Mouse (Mus musculus) thymus, postnatal 25 days (tissue): ENCODE measurements around the gene Parp12.

Experiments used
- DNase-seq: peaks from one replicate; pipeline ENCODE4 v3.0.0; 2022

Parp12 gene

DNA sequence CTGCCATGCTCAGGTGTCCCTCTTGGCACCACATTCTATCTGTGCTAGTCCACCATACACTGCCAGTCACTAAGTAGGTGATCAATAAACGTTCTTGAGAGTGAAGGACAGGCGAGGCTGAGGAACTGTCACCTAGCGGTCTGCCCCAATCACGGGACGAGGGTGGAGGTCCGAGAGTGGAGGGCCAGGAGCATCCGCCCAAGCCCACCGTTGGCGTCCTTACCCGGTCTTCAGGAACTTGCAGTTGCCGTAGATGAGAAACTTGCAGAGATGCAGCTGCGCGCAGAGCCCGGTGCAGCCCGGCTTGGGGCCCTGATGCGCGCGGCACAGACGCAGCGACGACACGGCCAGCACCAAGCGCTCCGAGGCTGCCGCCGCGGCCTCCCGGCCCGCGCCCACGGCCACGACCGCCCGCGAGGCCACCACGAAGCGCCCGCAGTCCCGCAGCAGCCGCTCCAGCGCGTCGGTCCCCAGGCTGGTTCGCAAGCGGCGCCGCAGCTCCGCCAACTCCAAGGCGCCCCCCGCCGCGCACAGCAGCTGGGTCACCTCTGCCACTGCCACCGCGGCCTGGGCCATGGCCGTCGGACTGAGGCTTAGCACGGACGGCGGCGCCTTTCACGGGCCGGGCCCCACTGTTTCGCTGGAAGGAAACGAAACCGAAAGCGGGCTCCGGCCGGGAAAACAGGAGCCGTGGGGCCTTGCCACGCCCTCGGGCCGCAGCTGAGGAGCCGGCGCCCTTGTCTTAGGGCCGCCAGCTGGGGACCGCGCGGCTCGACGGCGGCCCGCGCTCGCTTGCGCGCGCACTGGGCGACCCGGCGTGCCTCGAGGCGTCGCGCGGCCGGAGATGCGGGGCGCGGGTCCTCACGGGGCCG lies at the start of gene Parp12:
Gene Parp12, minus strand, starts transcription at position 766 of the 872 bp plus-strand sequence.
- peak; percentile 71 for DNase-seq

DNA sequence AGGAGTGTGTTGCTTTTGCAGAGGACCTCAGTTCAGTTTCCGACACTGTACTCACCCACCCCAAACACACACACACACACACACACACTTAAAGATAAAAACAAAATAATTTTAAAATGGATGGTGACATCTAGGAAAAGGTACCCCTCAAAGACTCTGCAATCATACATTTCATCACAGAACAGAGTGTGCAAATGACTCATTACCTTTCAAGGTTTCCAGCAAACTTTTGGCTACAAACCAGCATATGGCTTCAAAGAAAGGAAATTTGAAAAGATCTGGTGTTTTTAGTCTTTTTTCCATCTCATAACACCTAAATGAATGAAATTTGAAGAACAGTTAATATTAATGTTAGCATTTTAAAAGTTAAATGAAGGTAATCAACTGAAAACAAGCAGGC lies 46.7 kb upstream of the Parp12 start:
- DNase-seq: no peak

DNA sequence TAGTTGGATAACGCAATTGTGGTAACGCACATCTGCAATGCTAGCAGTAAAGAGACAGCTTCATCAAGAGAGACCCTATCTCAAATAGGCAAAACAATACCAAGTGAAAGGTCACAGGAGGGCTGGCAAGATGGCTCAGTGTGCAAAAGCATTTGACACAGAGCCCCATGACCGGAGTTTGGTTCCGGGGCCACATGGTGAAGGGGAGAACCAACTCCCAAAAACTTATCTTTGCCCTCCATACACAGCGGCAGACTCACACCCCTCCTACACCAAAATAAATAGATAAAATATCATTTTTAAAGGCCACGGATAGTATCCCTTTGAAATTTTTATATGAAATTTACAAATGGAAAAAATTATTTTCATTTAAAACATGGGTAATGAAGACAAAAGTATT lies 43.8 kb upstream of the Parp12 start:
- DNase-seq: no peak

DNA sequence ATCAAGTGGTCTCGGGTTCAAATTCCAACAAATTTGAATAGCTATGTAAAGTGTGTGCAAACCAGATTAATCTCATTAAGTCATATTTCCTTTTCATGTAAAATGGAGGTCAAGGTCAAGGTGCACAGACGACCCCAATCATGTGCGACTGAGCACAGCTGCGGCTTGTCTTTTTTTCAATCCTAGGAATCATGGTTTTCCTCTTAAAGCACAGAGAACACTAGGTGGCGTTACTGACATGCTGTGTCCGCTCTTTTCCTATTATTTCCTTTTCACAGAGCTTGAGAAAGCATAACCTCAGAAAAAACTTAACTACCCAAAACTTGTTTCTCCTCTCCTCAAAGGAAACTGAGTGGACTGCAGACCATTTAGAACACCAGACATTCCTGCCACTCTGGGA lies 27.9 kb upstream of the Parp12 start:
- no peak for DNase-seq

DNA sequence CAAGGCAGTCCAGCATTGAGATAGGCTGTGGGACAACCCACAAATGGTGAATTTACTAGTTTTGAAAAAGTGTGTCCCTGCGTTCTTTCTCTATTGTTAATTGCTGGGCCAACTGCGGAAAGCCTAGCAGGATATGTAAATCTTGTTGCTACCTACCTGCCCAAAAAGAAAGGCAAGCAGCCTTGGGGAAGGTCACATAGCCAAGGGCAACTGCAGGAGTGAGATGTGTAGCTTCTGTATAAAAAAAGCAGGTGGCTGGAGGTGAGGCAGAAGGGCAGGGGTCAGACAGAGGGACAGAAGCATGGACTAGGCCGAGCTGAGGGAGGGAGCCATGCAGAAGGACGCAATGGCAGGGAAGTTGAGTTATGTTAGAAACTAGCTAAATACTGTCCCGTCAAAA lies 14.4 kb upstream of the Parp12 start:
- DNase-seq: no peak

DNA sequence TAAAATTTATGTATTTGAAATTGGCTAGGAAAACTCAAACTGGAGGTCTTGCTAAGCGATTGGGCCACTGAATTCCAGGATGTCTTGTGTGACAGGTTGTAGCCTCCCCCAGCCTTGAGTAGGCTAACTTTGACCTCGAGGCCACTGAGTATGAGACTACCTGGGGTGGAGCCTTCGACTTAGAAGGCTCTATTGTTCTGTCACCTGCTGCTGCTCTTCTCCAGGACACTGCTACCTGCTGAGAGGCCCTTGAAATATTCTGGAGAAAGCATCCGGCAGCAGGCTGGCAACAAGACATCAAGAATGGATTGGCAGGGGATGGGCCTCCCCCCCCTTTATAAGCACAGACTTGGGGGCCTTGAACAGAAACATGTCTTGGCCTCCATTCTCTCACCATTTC lies 13.3 kb upstream of the Parp12 start:
- no peak for DNase-seq

DNA sequence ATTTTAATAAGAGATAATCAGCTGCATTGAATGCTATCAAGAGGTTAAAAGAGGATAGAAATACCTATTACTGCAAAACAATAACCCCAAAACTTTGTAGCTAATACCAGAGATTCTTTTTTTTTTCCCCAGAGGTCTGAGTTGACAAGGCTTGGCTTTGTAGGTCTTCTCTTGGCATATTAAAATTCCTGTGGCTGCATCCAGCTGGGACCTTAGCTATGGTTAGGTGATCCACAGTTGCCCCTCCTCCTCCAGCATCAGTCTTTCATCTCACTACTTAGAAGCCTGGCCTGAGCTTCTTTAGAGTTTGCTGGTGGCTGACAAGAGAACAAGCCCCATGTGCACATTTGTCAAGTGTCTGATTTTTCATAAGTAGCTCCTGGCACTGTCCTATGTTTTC lies 6.6 kb upstream of the Parp12 start:
- DNase-seq: no peak

DNA sequence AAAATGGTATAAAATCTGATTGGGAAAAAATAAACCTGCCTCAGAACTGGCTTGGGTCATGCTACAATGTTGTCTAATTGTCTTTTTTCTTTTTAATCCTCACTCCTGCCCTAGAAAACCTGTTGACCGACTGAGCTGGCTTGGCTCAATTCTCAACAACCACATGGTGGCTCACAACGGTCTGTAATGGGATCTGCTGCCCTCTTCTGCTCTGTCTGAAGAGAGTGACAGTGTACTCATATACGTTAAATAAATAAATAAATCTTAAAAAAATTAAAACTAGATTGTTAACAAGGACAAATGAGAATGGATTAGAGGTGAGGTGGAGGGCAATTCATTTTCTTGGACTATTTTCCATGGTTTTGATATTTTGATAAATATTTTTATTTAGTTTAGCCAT lies 2.5 kb upstream of the Parp12 start:
- DNase-seq: no peak

GRCm38 (mm10) chr6:39118456-39118881 lies 320 bp upstream of the Parp12 start:
- no peak for DNase-seq

DNA sequence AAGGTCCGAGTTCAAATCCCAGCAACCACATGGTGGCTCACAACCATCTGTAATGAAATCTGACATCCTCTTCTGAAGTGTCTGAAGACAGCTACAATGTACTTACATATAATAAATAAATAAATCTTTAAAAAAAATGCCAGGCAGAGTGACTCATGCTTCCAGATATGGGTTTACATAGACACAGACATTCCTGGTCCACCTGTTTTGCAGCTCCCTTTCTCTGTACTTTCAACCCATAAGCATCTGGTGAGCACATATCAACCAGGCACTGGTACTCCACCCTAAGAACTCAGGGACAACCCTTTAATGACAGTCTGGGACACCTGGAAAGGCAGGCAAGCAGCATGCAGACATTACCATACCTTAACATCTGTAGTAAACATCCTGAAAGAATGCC lies 2.7 kb downstream of the Parp12 start:
- DNase-seq: no peak

DNA sequence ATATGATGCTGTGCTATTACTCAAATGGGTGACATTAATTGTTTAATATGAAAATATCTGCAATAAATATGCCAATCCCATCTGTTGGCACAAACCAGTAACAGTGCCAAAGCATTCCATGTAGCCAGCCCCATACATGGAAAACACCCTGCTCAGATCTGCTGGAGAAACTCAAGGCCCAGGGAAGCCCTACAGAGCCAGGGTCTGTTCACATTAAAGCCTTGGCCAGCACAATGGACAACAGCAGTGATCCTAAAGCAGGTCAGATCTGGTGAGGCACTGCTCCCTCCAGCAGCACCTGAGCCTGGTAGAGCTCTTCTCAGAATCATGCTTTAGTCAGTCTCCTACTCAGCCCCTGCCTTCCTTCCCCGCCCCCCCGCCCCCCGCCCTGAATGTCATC lies 5.0 kb downstream of the Parp12 start:
- no peak for DNase-seq

DNA sequence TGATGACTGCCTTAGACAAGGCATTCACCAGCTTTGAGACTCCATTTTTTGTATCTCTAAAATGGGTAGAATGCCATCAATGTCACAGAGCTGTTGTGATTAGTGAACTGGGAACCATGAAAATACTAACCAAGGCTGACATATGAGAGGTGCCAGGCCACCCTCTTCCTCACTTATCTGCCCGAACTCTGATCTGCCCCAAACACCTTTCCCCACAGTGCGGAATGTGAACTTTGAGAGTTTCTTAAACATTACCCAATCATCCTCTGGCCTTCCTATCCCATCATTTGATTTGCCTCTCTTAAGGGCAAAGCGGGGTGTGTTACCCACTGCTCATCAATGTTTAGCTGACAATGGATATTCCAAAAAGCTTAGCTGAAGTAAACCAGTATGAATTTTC lies 5.4 kb downstream of the Parp12 start:
- no peak for DNase-seq

- no peak for DNase-seq
Observed at GRCm38 (mm10) chr6:39106812-39107211, 11.3 kb downstream of the Parp12 start.

DNA sequence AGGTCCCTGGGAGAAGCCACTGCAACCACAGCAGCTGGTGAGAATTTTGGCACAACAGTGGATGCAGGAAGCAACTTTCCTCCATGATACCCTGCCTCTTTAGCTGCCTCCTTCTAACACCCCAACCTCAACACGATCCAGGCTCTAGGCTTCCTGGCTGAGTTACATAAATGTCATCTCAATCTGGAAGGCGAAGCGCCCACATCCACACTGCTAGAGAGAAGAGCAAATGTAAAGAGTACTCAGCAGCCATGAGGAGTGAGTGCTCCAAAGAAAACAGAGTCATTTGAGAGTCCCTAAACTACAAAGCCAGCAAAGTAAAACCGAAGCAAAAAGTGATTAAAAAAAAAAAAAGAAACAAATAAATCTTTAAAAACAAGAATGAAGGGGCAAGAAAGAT lies 13.5 kb downstream of the Parp12 start:
- no peak for DNase-seq

- DNase-seq: no peak
Observed at GRCm38 (mm10) chr6:39076498-39076897, 41.7 kb downstream of the Parp12 start.

GRCm38 (mm10) chr6:39074186-39074585 lies 44.0 kb downstream of the Parp12 start:
- DNase-seq: no peak

GRCm38 (mm10) chr6:39072664-39073063 lies 45.5 kb downstream of the Parp12 start:
- no peak for DNase-seq

- DNase-seq: peak; percentile 47
Observed at GRCm38 (mm10) chr6:39066935-39067578, 51.1 kb downstream of the Parp12 start.

- DNase-seq: no peak
Observed at GRCm38 (mm10) chr6:39063541-39063940, 54.6 kb downstream of the Parp12 start.

GRCm38 (mm10) chr6:39061180-39061579 lies 57.0 kb downstream of the Parp12 start:
- no peak for DNase-seq

- no peak for DNase-seq
Observed at GRCm38 (mm10) chr6:39059547-39060497, 58.3 kb downstream of the Parp12 start.

DNA sequence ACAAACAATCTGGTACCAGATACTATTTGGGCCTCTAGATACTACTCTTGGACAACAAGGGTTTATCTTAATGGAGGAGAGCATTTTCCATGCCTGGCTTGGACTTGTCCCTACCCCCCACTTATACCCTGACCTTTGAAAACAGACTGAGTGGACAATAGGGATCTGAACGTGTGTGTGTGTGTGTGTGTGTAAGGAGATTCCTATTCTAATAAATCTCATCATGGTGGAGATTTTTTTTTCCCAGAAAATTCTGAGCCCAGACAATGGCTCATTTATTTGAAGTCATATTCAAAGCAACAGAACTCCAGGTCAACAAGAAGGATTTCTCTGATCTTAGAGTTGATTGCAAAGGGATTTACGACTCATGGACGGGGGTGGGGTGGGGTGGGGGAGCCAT lies 59.2 kb downstream of the Parp12 start:
- DNase-seq: no peak

GRCm38 (mm10) chr6:39058389-39058788 lies 59.8 kb downstream of the Parp12 start:
- DNase-seq: no peak
